Mouse (Mus musculus): ENCODE data around the gene Lyrm1.

- no peak for TF ChIP-seq CTCF (IDR thresholded peaks at IDR 0.05; ENCODE audit: low read depth, low read length)
- no peak for TF ChIP-seq POLR2A (IDR thresholded peaks at IDR 0.05; ENCODE audit: extremely low read depth, insufficient read depth, low read length)
Measured at GRCm38 (mm10) chr7:119873050-119873449, 22.6 kb upstream of the Lyrm1 start.

Measured in liver, adult 2 months (tissue).